Mouse (Mus musculus): ENCODE measurements around the gene Boll.

The Boll gene

DNA sequence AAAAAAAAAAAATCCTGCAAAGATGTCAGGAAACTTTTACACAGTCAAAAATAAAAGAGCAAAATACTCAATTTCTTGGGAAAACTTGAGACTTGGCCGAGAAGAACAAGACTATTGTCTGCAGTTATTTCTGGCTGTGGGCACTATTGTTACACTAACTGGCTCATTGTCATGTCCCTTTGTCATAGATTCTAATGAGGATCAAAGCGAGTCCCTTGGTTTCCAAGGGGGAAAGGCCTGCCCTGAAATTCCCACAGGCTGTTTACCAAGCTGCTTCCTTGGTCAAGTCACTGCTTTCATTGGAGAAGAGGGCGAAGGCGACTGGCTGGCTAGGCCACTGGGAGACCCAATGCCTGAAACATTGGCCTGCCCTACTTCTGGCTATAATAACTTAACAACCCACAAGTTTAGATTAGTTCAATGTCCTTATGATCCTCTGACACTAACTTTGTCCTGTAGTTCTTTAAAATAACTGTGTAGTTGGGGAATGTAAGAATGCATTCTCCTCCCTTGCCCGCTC lies 157.4 kb downstream of the Boll start:
- no peak for DNase-seq (ENCODE audit: low spot score)

DNA sequence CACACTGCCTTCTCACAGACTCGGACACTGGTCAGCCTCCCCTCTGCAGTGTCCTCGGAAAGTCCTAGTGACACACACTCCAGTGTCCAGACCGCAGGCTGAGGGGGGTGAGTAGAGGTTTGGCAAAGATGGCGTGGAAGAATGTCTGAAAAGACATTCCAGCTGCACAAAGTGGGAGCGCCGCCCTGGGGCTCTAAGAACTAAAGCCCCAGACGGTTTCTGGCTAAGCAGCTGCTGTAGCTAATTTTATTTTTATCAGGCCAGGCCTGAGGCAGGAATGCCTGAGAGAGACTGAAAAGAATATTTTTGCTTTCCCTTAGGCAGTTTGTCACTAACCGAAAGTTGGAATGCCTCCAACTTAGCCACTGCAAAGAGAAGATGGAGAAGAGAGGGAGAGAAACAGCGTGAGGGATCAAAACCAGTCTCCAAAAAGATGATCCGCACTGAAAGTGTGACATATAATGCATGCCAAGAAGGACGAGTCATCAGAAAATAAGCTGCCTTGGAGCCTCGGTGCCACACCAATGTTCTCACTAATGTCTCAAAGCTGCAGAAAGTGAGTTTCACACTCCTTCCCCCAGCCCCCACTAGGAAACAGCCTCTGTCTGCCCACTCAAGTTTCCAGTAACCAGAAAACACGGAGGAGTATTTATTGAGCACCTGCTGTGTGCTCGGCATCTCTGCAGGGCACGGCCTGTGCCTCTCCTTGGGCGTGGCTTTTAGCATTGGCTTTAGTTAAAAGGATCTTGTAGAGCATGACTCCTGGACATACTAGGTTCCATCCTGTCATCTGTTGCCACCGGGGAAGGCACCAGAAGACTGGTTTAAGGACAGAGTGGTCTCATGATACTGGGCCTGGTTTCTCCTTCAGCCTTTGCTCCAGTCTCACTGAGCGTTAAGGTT lies 161.2 kb downstream of the Boll start:
- DNase-seq (ENCODE audit: low spot score), result peak; percentile 27

DNA sequence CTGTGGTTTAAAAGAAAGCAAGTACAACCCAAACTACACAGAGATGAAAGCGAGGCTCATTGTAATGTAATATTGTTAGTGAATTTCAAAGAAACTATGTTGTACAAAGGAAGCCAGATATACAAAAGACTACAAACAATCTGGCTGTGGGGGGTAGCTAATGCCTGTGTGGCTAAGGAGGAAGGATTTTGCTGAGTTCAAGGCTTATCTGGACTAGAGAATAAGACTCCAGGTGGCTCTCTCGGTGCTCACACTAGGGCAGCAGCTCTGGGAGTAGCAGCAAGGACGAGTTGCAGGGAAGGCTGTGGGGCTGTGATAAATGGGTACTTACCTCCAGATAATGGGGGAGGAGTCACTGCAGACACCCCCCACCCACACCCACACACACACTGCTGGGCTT lies 164.6 kb downstream of the Boll start:
- no peak for DNase-seq (ENCODE audit: low spot score)

All from ovary, postnatal 10 days (tissue).